Mouse (Mus musculus) bone marrow, adult 2 months (tissue): Measurements from ENCODE around the gene Fto. TPM values are rescaled to one million over a fixed set of nuclear protein-coding genes. Genes with fewer than 3 reads are reported as not detected.
A peak's percentile ranks its signal among the peaks of the same experiment; 100 is the strongest.

ENCODE experiments used
- H3K27ac ChIP-seq: fragments of 200-500 bp; 2 replicates; pipeline ENCODE4 v1.5.1; 2012; ENCODE audit warnings: low read depth, mild to moderate bottlenecking, control low read depth, inconsistent platforms, low read length; ENCODE audit not compliant: control insufficient read depth, poor library complexity, insufficient read depth
- H3K4me1 ChIP-seq: fragments of 200-500 bp; 2 replicates; pipeline ENCODE4 v1.6.1; 2011; ENCODE audit warnings: low read length; ENCODE audit not compliant: control insufficient read depth, insufficient read depth
- H3K4me3 ChIP-seq: fragments of 200-500 bp; replicated peaks from 2 replicates; pipeline ENCODE3; 2011; ENCODE audit warnings: mild to moderate bottlenecking, low read depth, low read length, control low read depth; ENCODE audit not compliant: control insufficient read depth
- CTCF ChIP-seq: fragments of 200-500 bp; IDR thresholded peaks from 2 replicates; pipeline ENCODE4 v1.5.1; 2011; ENCODE audit warnings: low read length, control low read depth; ENCODE audit not compliant: control insufficient read depth, insufficient read depth
- POLR2A ChIP-seq: fragments of 200-500 bp; IDR thresholded peaks from 2 replicates; pipeline ENCODE4 v1.6.1; 2011; ENCODE audit warnings: low read depth, mild to moderate bottlenecking, control low read depth, low read length, borderline replicate concordance; ENCODE audit not compliant: control insufficient read depth
- WGBS: fragments of 180-500 bp; shearing (Covaris S2); methylation state at CpG from one replicate; pipeline ENCODE4 v1.1.7; 2018; 5-methylcytosine and 5-hydroxymethylcytosine counted together
- polyA plus RNA-seq: library from polyadenylated mRNA; stranded (reverse); fragments of >200 nt; gene quantifications from 2 replicates; pipeline ENCODE4 v1.2.4, GENCODE M21; 2011; ENCODE audit warnings: low replicate concordance; ENCODE audit not compliant: missing spikeins, insufficient read depth, insufficient read length

Gene Fto
- polyA plus RNA-seq, 1 experiment = 11.4 TPM

GRCm38 (mm10) chr8:91357493-91358014, 44.2 kb downstream of the Fto start:
- peaks cover 2% of the 10 kb centered on the region for H3K4me1 ChIP-seq
- WGBS = 49% methylated on average over 4 of the region's 4 CpGs
- H3K27ac ChIP-seq = no peak overlapping the region
- TF ChIP-seq POLR2A (no peak), CTCF (no peak)
- H3K4me3 ChIP-seq = no peak overlapping the region

- H3K4me3 ChIP-seq = no peak overlapping the region
- no peak for TF ChIP-seq CTCF
- H3K27ac ChIP-seq = no peak overlapping the region
- peaks cover 2% of the 10 kb centered on the region for H3K4me1 ChIP-seq
- WGBS = 69% methylated on average over 5 of the region's 5 CpGs
Observed at GRCm38 (mm10) chr8:91358016-91358415, 44.7 kb downstream of the Fto start.

DNA sequence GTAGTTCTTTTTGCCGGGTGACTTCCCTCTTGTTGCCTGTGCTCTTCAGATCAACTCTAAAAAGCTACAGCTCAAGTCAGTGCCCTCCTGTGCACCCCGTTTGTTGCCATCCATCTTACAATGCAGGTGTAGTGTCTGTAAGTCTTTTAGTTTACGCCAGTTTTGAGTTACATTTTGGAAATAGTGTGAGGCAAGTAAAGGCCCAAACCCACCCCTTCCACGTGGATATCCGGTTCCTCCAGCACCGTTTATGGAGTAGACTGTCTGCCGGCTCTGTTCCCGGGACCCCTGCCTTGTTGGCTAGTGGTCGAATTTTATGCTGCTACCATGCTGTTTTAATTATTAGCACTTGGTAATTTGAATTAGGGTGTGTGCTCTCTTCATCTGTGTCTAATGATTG, 46.2 kb downstream of the Fto start:
- H3K4me1 ChIP-seq = peaks cover 2% of the 10 kb centered on the region
- TF ChIP-seq CTCF (no peak), POLR2A (no peak)

GRCm38 (mm10) chr8:91360644-91361357, 47.5 kb downstream of the Fto start:
- no peak overlapping the region for H3K27ac ChIP-seq
- no peak overlapping the region for H3K4me3 ChIP-seq
- WGBS = 15% methylated on average over 10 of the region's 10 CpGs
- TF ChIP-seq POLR2A = no peak
- no peak for TF ChIP-seq CTCF
- H3K4me1 ChIP-seq = peaks cover 2% of the 10 kb centered on the region

More for the DNA sequence above, 46.2 kb downstream of the Fto start:
- no peak overlapping the region for H3K27ac ChIP-seq
- H3K4me3 ChIP-seq = no peak overlapping the region
- 70% methylated on average over 9 of the region's 9 CpGs for WGBS

- Histone ChIP-seq H3K4me3 (no peak overlapping the region), H3K4me1 (no peaks in the 10 kb centered on the region; the same call in 1 of the 2 replicates), H3K27ac (no peak overlapping the region)
- WGBS = 83% methylated on average over 10 of the region's 10 CpGs
- TF ChIP-seq POLR2A = no peak
- peak; percentile 38; the same call in 1 of the 2 replicates for TF ChIP-seq CTCF
Observed at GRCm38 (mm10) chr8:91363272-91363860, 50.0 kb downstream of the Fto start.

GRCm38 (mm10) chr8:91364216-91364615, 50.9 kb downstream of the Fto start:
- 93% methylated on average over 6 of the region's 6 CpGs for WGBS
- H3K4me3 ChIP-seq = no peak overlapping the region
- no peak for TF ChIP-seq CTCF
- no peak for TF ChIP-seq POLR2A
- H3K4me1 ChIP-seq = no peaks in the 10 kb centered on the region; the same call in 1 of the 2 replicates
- no peak overlapping the region for H3K27ac ChIP-seq

DNA sequence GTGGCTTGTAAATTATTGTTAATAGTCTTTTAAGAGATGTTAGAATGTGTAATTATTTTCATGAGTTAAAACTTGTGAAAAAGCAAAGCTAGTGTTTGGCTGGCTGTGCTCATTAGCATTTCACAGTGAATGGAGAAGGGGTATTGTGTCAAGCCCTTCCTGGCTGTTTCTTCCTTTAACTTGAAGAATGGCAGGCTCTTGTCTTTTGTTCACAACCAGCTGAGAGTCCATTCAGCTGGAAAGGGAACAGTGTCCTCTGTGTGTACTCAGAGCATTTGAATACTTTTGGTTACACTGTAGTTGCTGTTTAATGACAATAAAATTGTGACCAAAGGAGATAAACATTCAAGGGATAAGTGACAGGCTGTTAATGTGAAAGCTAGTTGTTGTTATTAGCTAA, 52.5 kb downstream of the Fto start:
- no peak overlapping the region for H3K27ac ChIP-seq
- H3K4me3 ChIP-seq = no peak overlapping the region
- peaks cover under 1% of the 10 kb centered on the region; the same call in 1 of the 2 replicates for H3K4me1 ChIP-seq
- TF ChIP-seq CTCF = no peak
- no peak for TF ChIP-seq POLR2A

GRCm38 (mm10) chr8:91370899-91371298, 57.6 kb downstream of the Fto start:
- peak overlapping the region; percentile 25 for H3K4me3 ChIP-seq
- no peak for TF ChIP-seq CTCF
- no peak for TF ChIP-seq POLR2A
- H3K27ac ChIP-seq = peak overlapping the region; percentile 67
- H3K4me1 ChIP-seq = peaks cover 1% of the 10 kb centered on the region; the same call in 1 of the 2 replicates
- 71% methylated on average over 12 of the region's 12 CpGs for WGBS
